Mouse (Mus musculus): Measurements from ENCODE around the gene Tpcn2.

- no peak for TF ChIP-seq CTCF (IDR thresholded peaks at IDR 0.05; ENCODE audit: borderline replicate concordance, control insufficient read depth, extremely low read depth, insufficient read depth, low read length, poor library complexity)
- TF ChIP-seq POLR2A (IDR thresholded peaks at IDR 0.05; ENCODE audit: control insufficient read depth, extremely low read depth, insufficient read depth, low read length, poor library complexity), result no peak
These were observed 102.3 kb downstream of the Tpcn2 start for GRCm38 (mm10) chr7:145181376-145182034.

Measured in thymus, adult 2 months (tissue).